Comparison of ENCODE assay signal across 23 mouse cellular contexts in genomic region chr16:38789966-38790365, GRCm38 (mm10). TPM values are rescaled to one million over a fixed set of nuclear protein-coding genes. Genes with fewer than 3 reads are reported as not detected.
"Had no signal": no experiment of that assay in that cellular context is flagged by ENCODE, and none has a peak within 500 bp of the region (broad histone marks: within the 10 kb centered on the region; RNA-seq: fewer than 3 reads in every experiment).

No protein-coding gene starts in this region.

- H3K4me2 ChIP-seq: lung, embryonic 15.5 days; midbrain, embryonic 12.5 days; neural tube, embryonic 13.5 days; neural tube, embryonic 15.5 days; stomach, embryonic 15.5 days had no signal

- H3K27me3 ChIP-seq: lung, embryonic 15.5 days; midbrain, embryonic 12.5 days; neural tube, embryonic 13.5 days; neural tube, embryonic 15.5 days; stomach, embryonic 15.5 days had no signal

- H3K36me3 ChIP-seq: lung, embryonic 15.5 days; midbrain, embryonic 10.5 days; midbrain, embryonic 12.5 days; neural tube, embryonic 13.5 days; neural tube, embryonic 15.5 days; stomach, embryonic 15.5 days had no signal

- H3K27ac ChIP-seq: lung, embryonic 15.5 days; midbrain, embryonic 10.5 days; midbrain, embryonic 12.5 days; neural tube, embryonic 13.5 days; neural tube, embryonic 15.5 days; stomach, embryonic 15.5 days; stomach, postnatal 0 days had no signal

- DNase-seq: lung, adult 2 months; lung, postnatal 14 days; lung, postnatal 4 days; midbrain, embryonic 14.5 days; retina, postnatal 1 day; right cerebral cortex, postnatal 14 days; thymus, adult 2 months; thymus, postnatal 25 days; thymus, postnatal 4 days had no signal

- ATAC-seq: lung, postnatal 0 days; midbrain, embryonic 16.5 days had no signal

- H3K9ac ChIP-seq: lung, embryonic 15.5 days; midbrain, embryonic 12.5 days; neural tube, embryonic 13.5 days; neural tube, embryonic 15.5 days; stomach, embryonic 15.5 days had no signal

- H3K4me3 ChIP-seq: lung, embryonic 15.5 days; midbrain, embryonic 10.5 days; midbrain, embryonic 12.5 days; myocyte; neural tube, embryonic 13.5 days; neural tube, embryonic 15.5 days; stomach, embryonic 15.5 days had no signal

- H3K4me1 ChIP-seq: midbrain, embryonic 12.5 days; neural tube, embryonic 13.5 days; neural tube, embryonic 15.5 days; stomach, embryonic 15.5 days had no signal

- H3K9me3 ChIP-seq: lung, embryonic 15.5 days; midbrain, embryonic 10.5 days; midbrain, embryonic 12.5 days; neural tube, embryonic 13.5 days; neural tube, embryonic 15.5 days; stomach, embryonic 15.5 days had no signal

RNA-seq across cellular contexts. Expression of gene 4930435E12Rik, which starts 38.6 kb away (rescaled TPM):
- polyA plus RNA-seq: liver, embryonic 16.5 days; lung, adult 2 months; lung, embryonic 15.5 days; lung, postnatal 0 days; midbrain, embryonic 10.5 days; midbrain, embryonic 12.5 days; midbrain, embryonic 14.5 days; midbrain, embryonic 16.5 days; myocyte; neural tube, embryonic 11.5 days; neural tube, embryonic 13.5 days; neural tube, embryonic 15.5 days; spleen, adult 2 months; stomach, embryonic 15.5 days; stomach, postnatal 0 days; thymus, adult 2 months; urinary bladder, adult 2 months had no signal
